Mouse (Mus musculus) splenic B cell, adult 2 months (primary cell): ENCODE results near the gene Naalad2.

Source experiments
- DNase-seq: peaks from one replicate; pipeline ENCODE4 v3.0.0-alpha.2; 2011; ENCODE audit warnings: low read depth, low spot score
- H3K27me3 ChIP-seq: 2 replicates; pipeline ENCODE4 v1.6.1; 2012; ENCODE audit warnings: mild to moderate bottlenecking, low read length, moderate library complexity, mixed read lengths; ENCODE audit not compliant: control insufficient read depth, poor library complexity, insufficient read depth, severe bottlenecking
- H3K36me3 ChIP-seq: 2 replicates; pipeline ENCODE4 v1.6.1; 2012; ENCODE audit warnings: mild to moderate bottlenecking, low read length, moderate library complexity, mixed read lengths; ENCODE audit not compliant: control insufficient read depth, poor library complexity, insufficient read depth, severe bottlenecking

Naalad2 gene

GRCm38 (mm10) chr9:18276844-18277243 lies 126.0 kb downstream of the Naalad2 start:
- no peak for DNase-seq
- no peaks in the 10 kb centered on the region for H3K36me3 ChIP-seq

GRCm38 (mm10) chr9:18275901-18276300 lies 126.9 kb downstream of the Naalad2 start:
- H3K36me3 ChIP-seq: no peaks in the 10 kb centered on the region
- no peak for DNase-seq
- H3K27me3 ChIP-seq: no peaks in the 10 kb centered on the region

More at GRCm38 (mm10) chr9:18276844-18277243, 126.0 kb downstream of the Naalad2 start:
- H3K27me3 ChIP-seq: no peaks in the 10 kb centered on the region
